ENCODE assay signal across 11 mouse cellular contexts in genomic region chr16:55847679-55848078, GRCm38 (mm10).
"Had no signal": no experiment of that assay in that cellular context is flagged by ENCODE, and none has a peak within 500 bp of the region (broad histone marks: within the 10 kb centered on the region; RNA-seq: fewer than 3 reads in every experiment).

No protein-coding gene starts in this region.

- ATAC-seq: liver, embryonic 12.5 days; midbrain, embryonic 13.5 days; midbrain, embryonic 16.5 days had no signal

- DNase-seq: kidney, adult 8-10 months; kidney, postnatal 10 days; kidney, postnatal 36 days; liver; lung, adult 18-20 months; lung, postnatal 14 days; thymus, adult 18-20 months; thymus, postnatal 36 days had no signal
